Mouse (Mus musculus): ENCODE measurements around the gene Zhx3.

The Zhx3 gene

GRCm38 (mm10) chr2:160881462-160882101 lies 8.8 kb upstream of the Zhx3 start:
- no peak for DNase-seq

- DNase-seq, result no peak
Observed at GRCm38 (mm10) chr2:160880453-160881195, 7.8 kb upstream of the Zhx3 start, which contains the start of gene Lpin3. Lpin3 (plus strand) TSS chr2:160880670.

- no peak for DNase-seq
Observed at GRCm38 (mm10) chr2:160876115-160876514, 3.3 kb upstream of the Zhx3 start.

- DNase-seq, result no peak
Observed at GRCm38 (mm10) chr2:160874231-160874877, 1.6 kb upstream of the Zhx3 start.

- peak; percentile 90 for DNase-seq
Observed at GRCm38 (mm10) chr2:160872395-160872794, 403 bp downstream of the Zhx3 start.

- DNase-seq, result no peak
Observed at GRCm38 (mm10) chr2:160871310-160871709, 1.5 kb downstream of the Zhx3 start.

GRCm38 (mm10) chr2:160869446-160869845 lies 3.4 kb downstream of the Zhx3 start:
- DNase-seq, result no peak

- DNase-seq, result no peak
Observed at GRCm38 (mm10) chr2:160865266-160865665, 7.5 kb downstream of the Zhx3 start.

GRCm38 (mm10) chr2:160864112-160864511 lies 8.7 kb downstream of the Zhx3 start:
- no peak for DNase-seq

- no peak for DNase-seq
Observed at GRCm38 (mm10) chr2:160860363-160860762, 12.4 kb downstream of the Zhx3 start.

GRCm38 (mm10) chr2:160856359-160857102 lies 16.3 kb downstream of the Zhx3 start:
- peak; percentile 24 for DNase-seq

GRCm38 (mm10) chr2:160854687-160855086 lies 18.1 kb downstream of the Zhx3 start:
- no peak for DNase-seq

- DNase-seq, result no peak
Observed at GRCm38 (mm10) chr2:160850360-160850759, 22.4 kb downstream of the Zhx3 start.

- DNase-seq, result no peak
Observed at GRCm38 (mm10) chr2:160849617-160850240, 23.1 kb downstream of the Zhx3 start.

- DNase-seq, result no peak
Observed at GRCm38 (mm10) chr2:160848186-160848585, 24.6 kb downstream of the Zhx3 start.

GRCm38 (mm10) chr2:160847664-160848063 lies 25.1 kb downstream of the Zhx3 start:
- no peak for DNase-seq

GRCm38 (mm10) chr2:160840838-160841237 lies 32.0 kb downstream of the Zhx3 start:
- no peak for DNase-seq

GRCm38 (mm10) chr2:160810802-160811201 lies 62.0 kb downstream of the Zhx3 start:
- no peak for DNase-seq

- DNase-seq, result no peak
Observed at GRCm38 (mm10) chr2:160810376-160810775, 62.4 kb downstream of the Zhx3 start.

GRCm38 (mm10) chr2:160806091-160806521 lies 66.7 kb downstream of the Zhx3 start:
- no peak for DNase-seq

- DNase-seq, result no peak
Observed at GRCm38 (mm10) chr2:160804794-160805527, 67.8 kb downstream of the Zhx3 start.

- DNase-seq, result no peak
Observed at GRCm38 (mm10) chr2:160802326-160802725, 70.5 kb downstream of the Zhx3 start.

Data from thymus, postnatal 4 days (tissue).